Mouse (Mus musculus): Measurements from ENCODE around the gene Tmem179.

Gene Tmem179

GRCm38 (mm10) chr12:112537233-112537632, 20.7 kb upstream of the Tmem179 start:
- DNase-seq (ENCODE audit: low spot score in 2 of 2) = no peak

GRCm38 (mm10) chr12:112533758-112534157, 17.2 kb upstream of the Tmem179 start:
- DNase-seq (ENCODE audit: low spot score in 2 of 2) = no peak

GRCm38 (mm10) chr12:112518105-112518504, 1.6 kb upstream of the Tmem179 start:
- no peak for DNase-seq (ENCODE audit: low spot score in 2 of 2)

- DNase-seq (ENCODE audit: low spot score in 2 of 2) = no peak
Observed at GRCm38 (mm10) chr12:112514897-112515296, 1.6 kb downstream of the Tmem179 start.

GRCm38 (mm10) chr12:112510733-112511372, 5.7 kb downstream of the Tmem179 start:
- DNase-seq (ENCODE audit: low spot score in 2 of 2) = no peak

GRCm38 (mm10) chr12:112510365-112510732, 6.2 kb downstream of the Tmem179 start:
- DNase-seq (ENCODE audit: low spot score in 2 of 2) = no peak

- DNase-seq (ENCODE audit: low spot score in 2 of 2) = no peak
Observed at GRCm38 (mm10) chr12:112507984-112508383, 8.6 kb downstream of the Tmem179 start.

GRCm38 (mm10) chr12:112507264-112507663, 9.3 kb downstream of the Tmem179 start:
- DNase-seq (ENCODE audit: low spot score in 2 of 2) = no peak

GRCm38 (mm10) chr12:112506267-112506666, 10.3 kb downstream of the Tmem179 start:
- no peak for DNase-seq (ENCODE audit: low spot score in 2 of 2)

GRCm38 (mm10) chr12:112503003-112503771, 13.4 kb downstream of the Tmem179 start:
- DNase-seq (ENCODE audit: low spot score in 2 of 2) = no peak

GRCm38 (mm10) chr12:112498683-112499082, 17.9 kb downstream of the Tmem179 start:
- no peak for DNase-seq (ENCODE audit: low spot score in 2 of 2)

GRCm38 (mm10) chr12:112497731-112498130, 18.8 kb downstream of the Tmem179 start:
- no peak for DNase-seq (ENCODE audit: low spot score in 2 of 2)

GRCm38 (mm10) chr12:112496136-112496535, 20.4 kb downstream of the Tmem179 start:
- DNase-seq (ENCODE audit: low spot score in 2 of 2) = no peak

- no peak for DNase-seq (ENCODE audit: low spot score in 2 of 2)
Observed at GRCm38 (mm10) chr12:112490444-112490939, 26.1 kb downstream of the Tmem179 start.

GRCm38 (mm10) chr12:112489535-112489934, 27.0 kb downstream of the Tmem179 start:
- no peak for DNase-seq (ENCODE audit: low spot score in 2 of 2)

GRCm38 (mm10) chr12:112489134-112489533, 27.4 kb downstream of the Tmem179 start, which contains the start of gene A530016L24Rik:
TSS of gene A530016L24Rik (plus strand) at chr12:112489448.
- no peak for DNase-seq (ENCODE audit: low spot score in 2 of 2)

GRCm38 (mm10) chr12:112473777-112474176, 42.8 kb downstream of the Tmem179 start:
- DNase-seq (ENCODE audit: low spot score in 2 of 2) = peak; percentile 31 to 57

- no peak for DNase-seq (ENCODE audit: low spot score in 2 of 2)
Observed at GRCm38 (mm10) chr12:112470216-112470615, 46.3 kb downstream of the Tmem179 start.

- no peak for DNase-seq (ENCODE audit: low spot score in 2 of 2)
Observed at GRCm38 (mm10) chr12:112469393-112469792, 47.2 kb downstream of the Tmem179 start.

GRCm38 (mm10) chr12:112467387-112467786, 49.2 kb downstream of the Tmem179 start:
- no peak for DNase-seq (ENCODE audit: low spot score in 2 of 2)

- no peak for DNase-seq (ENCODE audit: low spot score in 2 of 2)
Observed at GRCm38 (mm10) chr12:112465928-112466327, 50.6 kb downstream of the Tmem179 start.

- DNase-seq (ENCODE audit: low spot score in 2 of 2) = no peak
Observed at GRCm38 (mm10) chr12:112464516-112464915, 52.0 kb downstream of the Tmem179 start.
